Mouse (Mus musculus) lung, postnatal 36 days (tissue): ENCODE results near the gene Ubr4.

ENCODE experiments used
- DNase-seq: peaks from one replicate; pipeline ENCODE4 v3.0.0; 2022; ENCODE audit warnings: mixed read lengths

Ubr4 gene

GRCm38 (mm10) chr4:139441244-139441643 lies 88.8 kb downstream of the Ubr4 start:
- DNase-seq = no peak

DNA sequence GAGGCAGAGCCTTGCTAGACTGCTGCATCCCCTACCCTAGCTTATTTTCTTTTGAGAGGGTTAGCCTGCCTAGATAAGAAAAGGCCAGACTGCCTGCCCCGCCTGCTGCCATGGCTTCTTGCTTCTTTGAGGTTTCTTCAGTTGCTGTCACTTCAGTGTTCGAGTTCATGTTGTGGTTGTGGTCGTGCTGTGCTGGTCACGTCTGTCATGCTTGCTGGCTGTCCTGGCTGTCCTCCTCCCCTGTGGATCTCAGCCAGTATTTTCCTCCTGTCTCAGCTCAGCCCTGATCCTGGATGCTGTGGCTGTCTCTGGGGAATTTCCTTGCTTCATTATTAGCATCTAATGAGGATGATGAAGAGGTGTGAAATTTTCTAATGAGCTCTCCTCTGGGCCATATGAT lies 89.4 kb downstream of the Ubr4 start:
- no peak for DNase-seq

GRCm38 (mm10) chr4:139442391-139443355 lies 90.3 kb downstream of the Ubr4 start:
- no peak for DNase-seq

- no peak for DNase-seq
Measured at GRCm38 (mm10) chr4:139444315-139444714, 91.9 kb downstream of the Ubr4 start.

GRCm38 (mm10) chr4:139446176-139446575 lies 93.8 kb downstream of the Ubr4 start:
- no peak for DNase-seq

DNA sequence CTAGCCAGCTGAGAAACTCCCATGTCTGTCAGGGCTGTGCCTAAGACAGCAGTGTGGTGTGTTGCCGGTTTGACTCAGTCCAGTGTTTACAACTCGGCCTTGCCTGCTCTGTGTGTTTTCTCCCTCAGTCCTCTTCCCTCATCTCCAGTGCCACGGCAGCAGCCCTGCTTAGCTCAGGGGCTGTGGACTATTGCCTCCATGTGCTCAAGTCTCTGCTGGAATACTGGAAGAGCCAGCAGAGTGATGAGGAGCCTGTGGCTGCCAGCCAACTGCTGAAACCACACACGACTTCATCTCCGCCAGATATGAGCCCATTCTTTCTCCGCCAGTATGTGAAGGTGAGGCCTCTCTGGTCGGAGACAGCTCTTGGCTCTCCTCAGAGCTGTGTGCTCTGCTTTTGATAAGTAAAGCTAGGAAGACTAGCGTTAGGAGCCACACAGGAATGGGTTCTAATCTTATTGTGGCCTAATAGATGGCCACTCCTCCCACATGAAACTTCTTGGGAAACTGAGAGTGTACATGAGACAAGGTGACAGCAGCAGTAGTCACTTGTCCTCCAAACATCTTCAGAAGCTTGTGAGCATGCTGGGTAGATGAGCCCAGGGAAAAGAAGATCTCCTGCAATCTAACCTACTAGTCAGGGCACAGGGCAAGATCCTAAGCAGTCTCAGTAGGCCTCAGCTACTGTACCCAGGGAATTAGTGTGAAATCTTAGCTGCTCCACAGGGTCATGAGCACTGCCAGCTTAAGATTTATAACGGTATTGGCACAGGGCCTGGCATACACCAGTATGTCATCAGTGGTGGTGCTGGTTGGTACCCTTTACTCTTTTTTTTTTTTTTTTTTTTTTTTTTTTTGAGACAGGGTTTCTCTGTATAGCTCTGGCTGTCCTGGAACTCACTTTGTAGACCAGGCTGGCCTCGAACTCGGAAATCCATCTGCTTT lies 94.6 kb downstream of the Ubr4 start:
- DNase-seq = no peak

DNA sequence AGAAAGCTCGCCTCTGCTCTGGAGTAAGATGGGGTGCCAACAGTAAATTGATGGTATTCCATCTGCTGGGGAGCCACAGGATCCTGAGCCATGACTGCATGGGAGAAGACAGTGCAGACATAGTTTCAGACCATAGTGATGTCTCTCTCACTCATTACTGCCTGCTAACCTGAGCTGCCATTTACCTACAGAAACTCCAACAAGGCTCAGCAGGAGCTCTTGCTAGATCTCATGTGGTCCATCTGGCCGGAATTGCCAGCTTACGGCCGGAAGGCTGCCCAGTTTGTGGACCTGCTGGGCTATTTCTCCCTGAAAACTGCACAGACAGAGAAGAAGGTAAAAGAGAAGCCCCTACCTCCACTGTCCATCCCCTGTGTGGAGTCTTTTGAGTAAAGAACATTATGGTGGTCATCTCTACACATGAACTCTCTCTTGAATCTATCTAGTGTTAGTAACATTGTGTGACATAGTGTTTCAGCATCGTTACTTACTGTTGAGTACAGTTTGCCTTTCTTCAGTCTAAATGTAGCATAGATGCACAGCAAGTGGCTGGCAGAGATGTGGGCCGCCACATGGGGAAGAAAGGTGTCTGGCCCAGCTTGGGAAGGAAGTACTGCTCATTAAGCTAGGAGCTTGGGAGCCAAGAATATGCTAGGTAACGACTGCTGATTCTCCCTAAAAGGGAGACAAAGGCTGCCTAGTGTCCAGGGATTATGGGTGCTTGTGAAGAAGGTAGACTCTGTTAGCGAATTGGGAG lies 100.7 kb downstream of the Ubr4 start:
- DNase-seq = no peak

DNA sequence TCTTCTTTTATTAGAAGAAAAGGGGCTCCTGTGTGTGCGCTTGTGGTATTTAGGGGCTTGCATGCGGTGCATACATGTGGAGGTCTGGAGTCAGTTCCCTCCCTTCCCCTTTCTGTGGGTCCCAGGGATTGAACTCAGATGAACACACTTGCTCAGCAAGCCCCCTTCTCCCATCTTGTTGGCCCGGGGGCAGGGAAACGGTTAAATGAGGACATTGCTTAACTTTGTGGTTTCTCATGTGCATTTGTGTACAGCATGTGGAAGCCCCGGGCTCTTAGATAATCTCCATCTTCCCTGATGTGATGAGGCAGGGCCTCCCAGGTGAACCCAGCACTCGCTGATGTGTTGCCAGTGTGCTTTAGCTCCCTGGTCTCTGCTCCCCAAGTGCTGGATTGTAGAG lies 101.9 kb downstream of the Ubr4 start:
- DNase-seq = no peak

- no peak for DNase-seq
Measured at GRCm38 (mm10) chr4:139459970-139460369, 107.6 kb downstream of the Ubr4 start.

- DNase-seq = no peak
Measured at GRCm38 (mm10) chr4:139464163-139464562, 111.8 kb downstream of the Ubr4 start.

DNA sequence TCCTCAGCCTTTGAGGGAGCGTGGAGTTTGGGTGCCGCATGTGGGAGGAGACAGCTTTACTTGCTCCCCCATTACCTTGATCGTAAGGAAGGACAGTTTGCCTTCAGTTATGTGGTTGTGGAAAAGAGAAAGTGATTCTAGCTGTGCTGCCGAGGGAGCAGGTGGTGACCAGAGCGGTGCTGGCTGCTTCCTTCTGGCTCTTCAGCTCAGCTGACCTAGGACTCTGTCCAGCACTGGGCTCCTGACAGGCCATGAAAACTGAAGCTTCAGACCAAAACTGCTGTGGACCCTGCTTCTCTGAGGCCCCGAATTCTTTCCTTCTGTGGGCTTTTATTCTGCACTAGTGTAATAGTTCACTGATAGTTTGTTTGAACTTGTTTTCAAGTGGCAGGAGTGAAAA lies 114.1 kb downstream of the Ubr4 start:
- DNase-seq = no peak

DNA sequence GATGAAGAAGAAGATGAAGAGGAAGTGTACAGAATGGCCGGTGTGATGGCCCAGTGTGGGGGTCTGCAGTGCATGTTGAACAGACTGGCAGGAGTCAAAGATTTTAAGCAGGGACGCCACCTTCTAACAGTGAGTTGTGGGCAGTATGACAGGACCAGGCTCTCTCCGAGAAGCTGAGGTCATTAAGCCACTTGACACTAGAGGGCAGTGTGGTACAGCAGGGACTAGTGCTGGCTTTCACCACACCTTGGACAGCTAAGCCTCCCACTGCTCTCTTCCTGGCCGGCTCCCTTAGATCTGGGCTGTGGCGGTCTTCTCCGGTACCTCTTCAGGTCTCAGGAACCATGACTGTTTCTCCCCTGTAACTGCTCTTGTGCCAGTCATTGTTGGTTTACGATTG lies 117.8 kb downstream of the Ubr4 start:
- DNase-seq = peak; percentile 89

DNA sequence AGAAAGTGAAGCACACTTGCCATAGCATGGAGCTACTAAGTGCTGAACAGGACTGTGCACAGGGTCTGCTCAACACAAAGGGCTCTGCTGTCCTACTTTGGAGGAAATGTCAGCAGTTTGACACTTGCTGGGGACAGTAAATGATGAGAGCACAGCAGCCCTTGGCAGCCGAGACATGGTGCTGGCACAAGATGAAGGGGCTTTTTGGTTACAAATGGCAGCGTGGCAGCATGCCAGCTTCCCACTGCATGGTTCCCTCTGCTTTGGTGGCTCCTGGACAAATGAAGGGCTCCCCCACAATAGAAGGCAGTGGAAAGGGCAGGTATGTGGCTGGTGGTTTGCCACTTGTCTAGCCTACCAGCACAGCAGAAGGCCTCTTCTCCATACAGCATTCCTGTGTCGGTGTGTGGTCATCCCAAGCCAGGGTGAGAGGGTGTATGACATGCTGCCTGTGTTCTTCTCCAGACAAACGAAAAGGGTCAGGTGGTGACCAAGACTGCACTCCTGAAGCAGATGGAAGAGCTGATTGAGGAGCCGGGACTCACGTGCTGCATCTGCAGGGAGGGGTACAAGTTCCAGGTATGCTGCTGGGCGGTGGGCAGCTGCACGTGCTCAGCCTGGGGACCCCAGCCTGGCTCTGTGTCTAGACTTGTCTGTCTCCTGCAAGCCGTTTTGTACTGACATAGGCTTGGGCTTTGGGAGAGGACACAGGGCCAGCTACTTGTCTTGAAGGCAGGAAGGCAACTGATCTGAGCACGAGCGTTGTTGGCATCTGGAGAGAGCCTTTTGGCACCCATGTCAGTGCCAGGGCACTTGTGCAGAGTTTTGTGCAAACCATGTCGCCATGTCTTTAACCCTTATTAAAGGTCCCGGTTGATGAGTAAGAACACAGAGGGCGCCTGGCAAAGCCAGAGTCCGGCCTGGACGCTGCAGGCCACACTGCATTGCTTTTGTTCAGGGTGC lies 124.5 kb downstream of the Ubr4 start:
- no peak for DNase-seq

DNA sequence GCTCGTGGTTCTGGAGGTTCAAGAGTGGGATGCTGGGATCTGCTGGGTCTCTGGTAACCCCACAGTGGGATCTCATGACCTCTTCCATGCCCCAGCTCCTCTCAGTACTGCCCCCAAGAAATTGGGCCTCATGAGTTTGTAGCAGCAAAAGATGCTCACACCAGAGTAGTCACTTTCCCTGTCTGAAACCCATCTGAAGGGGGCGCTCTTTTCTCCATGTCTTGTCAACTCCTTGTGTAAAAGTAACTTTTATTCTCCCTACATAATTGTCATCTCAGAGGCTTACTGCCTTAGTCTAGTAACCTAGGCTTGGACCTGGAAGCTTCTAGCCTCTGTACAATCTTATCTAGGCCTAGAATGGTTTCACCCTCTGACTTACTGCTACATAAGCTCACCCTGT lies 125.6 kb downstream of the Ubr4 start:
- DNase-seq = peak; percentile 16

DNA sequence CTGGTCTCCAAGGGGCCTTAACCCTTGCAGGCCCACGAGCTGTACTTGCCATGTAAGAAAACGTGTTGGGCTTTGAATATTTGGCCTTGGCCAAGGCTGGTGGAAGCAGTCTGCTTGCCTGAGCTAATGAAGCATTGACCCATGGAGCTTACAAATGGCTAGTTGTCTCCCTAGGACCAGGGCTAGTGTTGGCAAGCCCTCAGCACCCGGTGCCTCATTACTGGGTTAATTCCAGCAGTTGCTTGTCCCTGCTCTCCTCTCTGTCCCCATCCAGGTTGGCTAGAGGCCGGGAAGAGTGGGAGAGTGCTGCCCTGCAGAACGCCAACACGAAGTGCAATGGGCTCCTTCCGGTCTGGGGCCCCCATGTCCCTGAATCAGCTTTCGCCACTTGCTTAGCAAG lies 126.8 kb downstream of the Ubr4 start:
- no peak for DNase-seq

DNA sequence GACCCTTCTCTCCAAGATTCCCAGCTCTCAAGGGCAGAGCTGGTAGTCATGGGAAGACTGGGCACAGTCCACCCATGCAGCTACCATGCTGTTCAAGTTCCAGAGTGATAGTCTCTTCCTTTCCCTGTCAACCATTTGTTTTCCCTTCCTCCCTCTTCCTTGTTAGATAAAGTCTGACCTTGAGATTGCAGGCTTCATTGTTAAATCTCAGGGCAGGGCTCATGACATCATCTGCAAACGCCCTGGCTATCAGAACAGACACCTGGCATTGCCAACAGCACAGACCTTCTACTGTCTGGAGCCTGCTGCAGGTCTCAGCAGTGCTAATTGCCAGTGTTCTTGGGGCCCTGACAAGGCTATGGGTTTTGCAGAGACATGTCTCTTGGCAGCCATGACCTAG lies 129.0 kb downstream of the Ubr4 start:
- no peak for DNase-seq

DNA sequence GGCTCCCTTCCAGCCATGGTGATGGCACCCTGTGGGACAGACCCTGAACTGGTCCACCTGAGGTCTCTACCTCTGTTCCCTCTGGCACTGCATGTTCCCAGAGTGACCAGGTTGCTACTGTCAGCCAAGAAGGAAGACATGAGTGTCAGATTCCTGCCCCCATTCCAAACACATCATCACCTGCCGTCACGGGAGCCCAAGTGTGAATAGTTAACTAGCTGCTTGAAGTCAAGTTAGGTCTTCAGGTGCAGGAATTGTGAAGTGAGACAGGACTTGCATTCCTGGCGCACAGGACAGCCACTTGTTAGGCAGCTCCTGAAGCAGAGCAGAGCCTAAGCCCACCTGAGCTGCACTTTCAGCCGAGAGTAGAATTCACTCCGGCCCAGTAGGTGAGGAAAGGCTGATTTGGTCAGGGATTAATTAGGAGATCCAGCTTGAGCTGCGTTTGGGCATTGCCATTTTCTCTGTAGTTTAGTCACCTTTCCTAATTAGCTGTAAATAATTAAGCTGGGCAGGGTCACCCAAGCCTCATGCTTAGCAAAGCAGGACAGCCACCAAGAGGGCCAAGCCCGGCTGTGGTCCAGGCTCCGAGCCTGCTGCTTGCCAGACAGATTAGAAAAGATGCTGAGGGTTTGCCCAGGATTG lies 131.2 kb downstream of the Ubr4 start:
- no peak for DNase-seq

DNA sequence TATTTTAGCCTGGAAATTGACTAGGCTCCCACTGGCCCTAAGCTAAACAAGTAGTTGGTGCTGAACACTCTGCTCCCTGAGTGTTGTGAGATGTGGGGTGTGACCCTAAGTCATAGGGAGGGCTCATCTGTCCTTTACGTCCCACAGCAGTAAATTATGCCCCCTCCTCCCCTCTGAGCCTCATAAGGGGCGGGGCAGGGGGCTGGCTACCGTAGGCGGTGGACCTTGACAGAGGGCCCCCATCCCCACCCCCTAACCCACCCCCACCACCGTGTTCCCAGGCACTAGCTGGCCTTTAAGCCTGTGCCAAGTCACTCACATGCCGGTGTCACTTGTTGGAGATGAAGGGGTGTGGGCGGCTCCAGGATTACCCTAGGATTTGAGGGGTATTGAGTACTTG lies 132.1 kb downstream of the Ubr4 start:
- DNase-seq = no peak

DNA sequence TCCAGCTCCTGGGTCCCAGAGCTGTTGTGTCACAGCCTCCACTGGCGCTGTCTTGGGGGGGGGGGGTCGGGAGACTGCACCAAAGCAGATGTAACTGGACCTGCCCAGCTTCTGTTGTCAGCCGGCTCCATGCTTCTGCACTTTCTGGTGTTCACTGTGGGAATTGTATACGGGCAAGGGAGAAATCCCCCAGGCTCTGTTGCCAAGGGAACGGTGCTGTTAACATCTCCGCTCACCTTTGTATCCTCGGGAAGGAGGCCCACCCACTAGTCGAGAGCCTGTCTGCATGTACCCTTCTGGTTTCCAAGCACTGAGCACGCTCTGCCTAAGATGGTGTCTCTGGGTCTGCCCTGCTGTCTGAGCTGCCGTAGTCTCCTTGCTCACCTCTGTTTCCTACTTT lies 134.7 kb downstream of the Ubr4 start:
- no peak for DNase-seq

DNA sequence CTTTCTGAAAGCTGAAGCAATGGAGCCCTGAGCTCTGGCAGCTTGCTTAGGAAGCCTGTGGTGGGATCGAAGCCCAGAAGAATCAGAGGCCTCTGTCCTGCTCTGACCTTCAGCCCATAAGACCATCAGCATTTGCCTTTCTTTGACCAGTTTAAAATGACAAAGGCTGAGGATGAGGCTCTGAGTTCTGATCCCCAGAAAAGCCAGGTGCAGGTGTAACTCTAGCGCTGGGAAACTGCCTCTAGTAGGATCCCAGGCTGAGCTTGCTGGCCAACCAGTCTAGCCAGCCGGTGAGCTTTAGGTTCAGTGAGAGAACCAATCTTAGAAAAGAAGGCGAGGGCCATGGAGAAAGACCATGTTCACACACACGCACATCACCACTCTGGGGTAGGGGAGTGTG lies 135.9 kb downstream of the Ubr4 start:
- DNase-seq = no peak

DNA sequence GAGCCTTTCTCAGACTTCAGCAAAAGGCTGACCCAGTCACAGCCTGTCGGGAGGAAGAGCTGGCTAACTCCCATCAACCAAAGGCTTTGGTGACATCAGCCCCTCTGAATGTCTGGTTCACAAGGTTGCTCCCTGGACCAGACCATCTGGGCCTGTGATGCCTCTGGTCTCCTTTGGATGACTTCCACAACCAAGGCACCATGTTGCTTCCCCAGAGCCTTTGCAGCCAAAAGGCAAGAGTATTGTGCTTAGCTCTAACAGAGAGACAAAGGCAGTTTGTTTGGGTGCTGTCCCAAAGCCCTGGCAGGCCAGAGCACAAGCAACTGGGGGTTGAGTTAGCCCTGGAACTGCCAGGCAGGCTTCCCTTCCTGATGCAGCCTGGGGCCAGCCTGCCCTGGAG lies 137.5 kb downstream of the Ubr4 start:
- no peak for DNase-seq
